Mouse (Mus musculus) kidney, adult 9 months (tissue): ENCODE data around the gene Rnls.

ENCODE experiments used
- DNase-seq: peaks from one replicate; pipeline ENCODE4 v3.0.0; 2022

Rnls gene

GRCm38 (mm10) chr19:33259164-33259563 lies 132.9 kb downstream of the Rnls start:
- DNase-seq = no peak

GRCm38 (mm10) chr19:33253893-33254292 lies 138.2 kb downstream of the Rnls start:
- DNase-seq = no peak

- DNase-seq = no peak
These were observed 139.9 kb downstream of the Rnls start for GRCm38 (mm10) chr19:33252226-33252625.

DNA sequence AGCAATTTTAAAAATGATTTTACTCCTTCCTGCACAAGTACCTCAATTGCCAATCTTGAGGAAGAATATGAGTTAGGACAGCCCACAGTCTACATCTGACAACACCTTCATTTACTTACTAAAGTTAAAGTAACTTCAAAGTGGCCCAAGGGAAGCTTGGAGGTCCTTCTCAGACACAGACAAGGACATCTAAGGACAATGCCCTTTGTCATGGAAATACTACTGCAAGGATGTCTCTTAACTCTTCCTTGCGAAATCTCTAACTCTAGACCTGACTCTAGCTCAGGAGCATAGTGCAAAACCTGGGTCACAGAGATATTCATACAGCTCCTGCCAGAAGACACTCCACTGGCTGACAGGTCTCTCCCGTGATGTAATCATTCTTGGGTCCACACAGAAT lies 147.9 kb downstream of the Rnls start:
- DNase-seq = no peak

DNA sequence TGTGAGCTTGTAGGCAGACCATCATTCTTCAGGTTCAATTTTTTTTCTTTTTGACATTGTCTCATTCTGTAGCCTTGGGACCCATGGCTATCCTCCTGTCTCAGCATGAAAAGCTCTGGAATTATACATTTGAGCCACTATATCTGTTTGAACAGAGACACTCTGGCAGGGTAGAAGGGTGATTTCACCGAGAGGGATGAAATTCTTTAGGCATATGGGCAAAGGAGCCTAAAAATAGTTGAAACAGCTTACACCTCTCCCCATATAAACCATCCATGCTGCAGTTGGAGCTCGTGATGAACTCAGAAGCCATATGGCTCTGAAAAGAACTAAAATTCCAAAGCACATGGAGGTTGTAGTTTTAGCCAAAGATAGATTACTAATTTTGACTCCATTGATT lies 151.7 kb downstream of the Rnls start:
- DNase-seq = no peak

- no peak for DNase-seq
These were observed 159.2 kb downstream of the Rnls start for GRCm38 (mm10) chr19:33232902-33233301.

DNA sequence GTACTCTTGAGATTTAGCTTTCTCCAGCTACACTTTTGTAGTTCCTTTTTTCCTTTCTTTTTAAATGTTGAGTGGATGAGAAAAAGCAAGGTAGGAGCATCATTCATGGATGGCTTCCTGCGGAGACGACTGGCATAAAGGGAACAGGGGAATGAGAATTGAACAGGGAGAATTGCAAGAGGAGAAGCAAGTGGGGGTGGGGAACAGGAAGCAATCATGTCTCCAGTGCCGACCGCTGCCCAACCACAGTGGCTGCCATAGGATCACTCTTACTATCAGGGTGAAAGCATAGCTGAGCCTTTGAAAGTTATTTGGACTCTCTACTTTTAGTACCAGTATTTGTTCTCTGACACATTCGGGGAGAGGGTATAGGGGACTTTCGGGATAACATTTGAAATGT lies 160.8 kb downstream of the Rnls start:
- DNase-seq = no peak

DNA sequence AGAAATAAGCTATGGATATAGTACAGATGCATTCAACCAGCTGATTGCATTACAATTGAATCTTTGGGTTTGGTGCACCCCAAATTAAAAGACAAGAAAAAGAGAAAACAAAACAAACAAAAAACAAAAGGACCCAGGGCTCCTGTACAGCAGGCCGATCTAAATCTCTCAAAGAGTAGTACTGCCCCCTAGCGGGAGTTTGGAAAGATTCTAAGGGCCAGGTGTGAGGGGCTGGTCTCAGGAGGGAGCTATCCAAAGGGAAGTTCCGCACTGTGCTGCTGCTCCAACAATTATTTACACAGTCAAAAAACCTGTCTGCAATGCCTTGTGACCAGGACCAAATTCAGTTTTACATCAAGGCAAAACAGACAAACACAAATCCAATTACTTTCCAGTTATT lies 165.1 kb downstream of the Rnls start:
- DNase-seq = peak; percentile 86

- peak; percentile 38 for DNase-seq
These were observed 166.0 kb downstream of the Rnls start for GRCm38 (mm10) chr19:33225858-33226705.

GRCm38 (mm10) chr19:33225002-33225376 lies 167.1 kb downstream of the Rnls start:
- no peak for DNase-seq

DNA sequence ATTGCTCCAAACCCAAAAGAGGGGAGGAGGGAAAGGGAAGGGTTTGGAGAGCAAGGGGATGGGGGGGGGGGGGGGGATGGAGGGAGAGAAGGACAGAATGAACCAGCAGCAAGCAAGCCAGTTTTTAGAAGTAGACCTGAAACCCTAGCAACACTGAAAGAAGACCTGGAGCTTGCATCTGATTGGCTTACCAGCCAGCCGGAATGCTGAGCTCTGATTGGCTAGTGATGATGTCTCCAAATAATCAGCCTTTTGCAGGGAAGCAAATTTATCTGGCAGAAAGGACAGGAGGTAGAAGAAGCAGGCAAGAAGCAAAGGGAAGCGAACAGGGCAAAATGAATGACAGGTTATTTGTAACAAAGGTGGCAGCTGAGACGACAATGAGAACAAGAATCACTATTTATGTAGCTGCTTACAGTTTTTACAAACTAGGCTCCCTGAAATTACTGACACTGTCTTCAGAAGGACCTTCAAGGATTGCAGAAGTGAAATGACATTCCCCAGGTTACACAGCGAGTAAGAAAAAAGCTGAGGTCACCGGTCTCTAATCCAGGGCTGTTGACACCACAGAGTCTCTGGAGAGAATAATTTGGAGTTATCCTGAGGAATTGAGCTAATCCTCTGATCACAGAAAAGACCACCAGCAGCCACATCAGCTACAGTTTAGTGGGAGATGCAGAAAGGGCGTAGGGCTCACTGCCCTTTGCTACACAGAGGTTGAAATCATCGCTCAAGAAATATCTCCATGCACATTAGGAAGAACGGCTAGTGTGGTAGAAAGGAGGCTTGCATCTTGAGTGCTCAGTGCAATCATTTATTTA lies 167.7 kb downstream of the Rnls start:
- peak; percentile 69 for DNase-seq

GRCm38 (mm10) chr19:33223766-33224165 lies 168.3 kb downstream of the Rnls start:
- no peak for DNase-seq

GRCm38 (mm10) chr19:33223276-33223675 lies 168.8 kb downstream of the Rnls start:
- DNase-seq = peak; percentile 96

DNA sequence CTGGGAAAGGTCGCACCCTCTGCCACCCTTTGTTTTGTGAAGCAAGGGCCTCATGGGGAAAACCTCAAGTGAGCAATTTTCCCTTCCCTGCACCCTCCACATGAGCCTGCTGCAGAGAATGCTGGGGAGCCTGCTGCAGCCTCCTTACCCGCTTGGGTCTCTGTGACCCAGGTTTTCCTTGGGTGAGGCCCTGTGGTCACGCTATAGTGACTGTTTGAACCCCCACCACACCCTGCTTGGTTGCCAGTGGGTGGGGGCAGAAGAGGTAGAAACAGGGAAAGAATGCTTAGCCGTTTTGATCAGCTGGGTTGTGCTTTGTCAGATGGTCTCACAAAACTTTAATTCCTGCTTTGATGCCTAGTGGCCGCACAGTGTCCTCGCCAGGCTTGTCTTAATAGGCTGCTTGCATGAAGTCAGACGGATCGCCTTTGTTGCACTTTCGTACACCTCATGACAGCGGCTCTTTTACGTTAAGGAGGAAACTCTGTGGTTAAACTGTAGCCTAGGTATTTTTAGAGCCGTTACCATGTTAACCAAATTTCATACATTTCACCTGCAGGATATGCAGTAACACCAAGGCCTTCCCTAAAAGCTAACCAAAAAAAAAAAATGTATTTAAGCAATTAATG lies 169.4 kb downstream of the Rnls start:
- peak; percentile 35 for DNase-seq

DNA sequence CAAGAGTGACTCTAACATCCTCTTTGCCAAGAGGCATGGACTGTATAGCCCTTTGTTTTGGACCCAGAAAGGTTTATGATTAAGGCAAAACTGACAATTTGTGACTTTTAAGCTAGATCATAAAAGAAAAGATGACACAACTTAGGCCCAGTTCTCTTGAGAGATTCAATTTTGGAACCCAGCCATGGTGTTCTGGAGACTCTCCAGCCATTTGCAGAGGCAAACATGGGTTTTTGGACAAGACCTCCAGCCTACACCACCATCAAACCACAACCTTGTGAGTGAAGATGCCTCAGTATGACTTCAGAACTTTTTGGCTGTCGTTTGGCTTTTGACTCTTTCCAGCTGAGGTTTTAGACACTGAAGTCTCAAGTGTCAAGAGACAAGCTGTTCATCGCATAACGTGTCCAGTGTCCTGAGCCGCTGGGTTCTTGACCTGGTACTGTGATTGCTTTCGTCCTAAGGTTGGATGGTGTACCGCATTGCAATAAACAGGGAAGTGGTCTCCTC lies 174.2 kb downstream of the Rnls start:
- no peak for DNase-seq

GRCm38 (mm10) chr19:33209709-33210108 lies 182.4 kb downstream of the Rnls start:
- DNase-seq = no peak

- DNase-seq = no peak
These were observed 184.1 kb downstream of the Rnls start for GRCm38 (mm10) chr19:33207991-33208390.

- DNase-seq = no peak
These were observed 186.7 kb downstream of the Rnls start for GRCm38 (mm10) chr19:33205389-33205788.

DNA sequence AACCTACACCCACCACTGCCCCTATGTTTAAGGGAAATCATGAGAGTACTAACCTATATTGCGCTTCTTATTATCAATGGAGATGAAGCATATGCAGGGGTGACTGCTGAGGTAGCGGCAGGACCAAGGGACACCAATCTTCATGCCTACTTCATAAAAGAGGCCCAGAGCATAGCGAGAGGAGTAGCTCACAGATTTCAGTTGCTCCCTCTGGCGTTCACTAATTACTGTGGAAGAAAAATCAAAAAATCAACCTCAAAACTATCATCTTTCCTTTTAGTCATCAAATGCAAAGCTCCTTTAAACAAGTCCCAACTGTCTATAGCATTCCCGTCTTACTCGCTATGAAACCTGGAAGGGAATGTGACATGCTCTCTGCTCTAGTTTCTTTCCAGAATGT lies 189.7 kb downstream of the Rnls start:
- no peak for DNase-seq

DNA sequence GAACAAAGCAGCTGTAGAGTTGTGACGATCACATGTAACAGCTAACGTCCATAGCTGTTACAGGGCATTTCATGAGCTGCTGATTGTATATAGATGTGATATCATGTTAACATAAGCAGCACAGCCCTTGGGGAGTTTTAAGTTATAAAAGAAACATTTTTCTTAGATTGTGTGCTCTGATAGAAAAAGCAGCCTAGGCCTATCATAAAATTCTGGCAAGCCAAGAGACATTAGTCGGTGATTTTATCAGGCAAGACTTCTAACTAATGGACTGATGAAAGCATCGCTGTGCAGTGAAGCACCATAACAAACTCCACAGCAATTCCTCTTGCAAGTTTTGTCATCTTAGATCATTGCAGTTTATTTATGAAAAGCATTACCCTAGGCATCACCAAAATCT lies 190.9 kb downstream of the Rnls start:
- no peak for DNase-seq

DNA sequence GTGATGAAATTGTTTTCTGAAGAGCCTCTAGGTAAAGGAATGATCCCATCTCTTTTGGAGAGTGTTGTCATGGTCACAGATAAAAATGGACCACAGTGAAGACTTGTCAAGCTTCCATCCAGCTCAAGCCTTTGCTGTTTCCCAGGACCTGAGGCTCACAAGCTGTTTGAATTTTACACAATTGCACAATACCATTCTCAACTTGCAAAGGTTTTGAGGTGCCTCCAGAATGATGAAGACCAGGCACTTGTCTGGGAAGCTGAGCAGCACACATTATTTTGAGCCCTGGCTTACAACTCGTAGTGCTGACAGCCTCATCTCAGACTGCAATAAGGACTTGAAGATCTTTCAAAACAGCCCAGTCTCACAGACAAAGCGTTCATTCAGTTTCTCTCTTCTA lies 200.0 kb downstream of the Rnls start:
- DNase-seq = no peak

DNA sequence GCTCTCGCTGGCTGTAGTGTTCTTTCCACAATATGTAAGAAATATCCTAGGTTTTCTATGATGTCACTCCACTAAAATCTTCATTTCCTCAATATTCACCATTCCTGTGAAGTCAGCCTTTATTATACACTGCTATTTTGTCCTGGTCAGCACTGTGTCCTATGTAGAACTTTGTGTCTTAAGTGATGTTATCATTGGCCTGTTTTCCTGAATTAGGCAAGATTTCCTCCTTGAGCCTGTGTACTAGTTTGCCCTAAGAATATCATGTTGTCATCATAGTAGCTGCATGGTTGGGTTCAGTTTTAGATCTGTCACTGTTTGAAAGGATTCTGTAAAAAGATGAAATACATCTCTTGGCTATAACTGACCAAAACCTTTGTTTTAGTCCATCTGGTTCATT lies 203.3 kb downstream of the Rnls start:
- no peak for DNase-seq

GRCm38 (mm10) chr19:33179595-33179994 lies 212.5 kb downstream of the Rnls start:
- DNase-seq = no peak

DNA sequence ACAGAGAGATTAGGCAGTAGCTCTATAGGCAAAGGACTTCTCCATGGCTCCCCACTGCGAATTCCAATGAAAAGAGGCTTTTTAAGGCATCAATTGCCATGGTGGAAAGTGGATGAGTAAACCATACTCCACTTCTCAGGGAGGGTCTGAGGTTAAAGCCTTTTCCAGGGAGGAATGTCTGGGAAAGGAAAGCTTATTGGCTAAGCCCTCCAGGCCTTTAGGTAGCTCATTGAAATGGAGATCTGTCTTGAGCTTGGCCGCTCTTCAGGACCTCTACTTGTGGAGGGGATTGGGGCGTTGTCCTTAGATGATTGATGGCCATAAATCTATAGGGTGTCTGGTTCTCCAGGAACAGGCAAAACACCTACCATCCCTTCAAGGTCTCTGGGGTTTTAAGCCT lies 213.2 kb downstream of the Rnls start:
- DNase-seq = no peak
